Comparison of ENCODE assay signal across 8 mouse cellular contexts in genomic region chr17:5007156-5007658, GRCm38 (mm10). TPM values are rescaled to one million over a fixed set of nuclear protein-coding genes. Genes with fewer than 3 reads are reported as not detected.
A peak's percentile ranks its signal among the peaks of the same experiment; 100 is the strongest.
DNase-seq lines count a peak whose midpoint lies in the region; ATAC-seq and TF ChIP-seq lines count a peak whose summit lies in the region.

No protein-coding gene starts in this region.

- peak overlapping the region; percentile 38 for H3K4me3 ChIP-seq in heart, embryonic 16.5 days (ENCODE audit: low read length)
- no peak overlapping the region for H3K4me3 ChIP-seq in midbrain, embryonic 15.5 days

- peak; percentile 93 for ATAC-seq in CD4-positive, CD25-positive, alpha-beta regulatory T cell, adult 4 months
- peak; percentile 30 for ATAC-seq in heart, embryonic 16.5 days (replicated peaks; ENCODE audit: extremely low read depth, insufficient read depth, low FRiP score)
- peak; percentile 41 for ATAC-seq in midbrain, embryonic 15.5 days (replicated peaks)

- no peaks in the 10 kb centered on the region for H3K9me3 ChIP-seq in heart, embryonic 16.5 days (replicated peaks; ENCODE audit: control insufficient read depth, low read length)
- H3K9me3 ChIP-seq in midbrain, embryonic 15.5 days: no peaks in the 10 kb centered on the region

- peaks cover 86% of the 10 kb centered on the region for H3K4me1 ChIP-seq in heart, embryonic 16.5 days (ENCODE audit: control insufficient read depth, insufficient read depth, low read length)
- H3K4me1 ChIP-seq in midbrain, embryonic 15.5 days: peaks cover 84% of the 10 kb centered on the region

- H3K4me2 ChIP-seq in heart, embryonic 16.5 days (ENCODE audit: low read depth, low read length): peak overlapping the region; percentile 58
- peak overlapping the region; percentile 39 for H3K4me2 ChIP-seq in midbrain, embryonic 15.5 days

- no peaks in the 10 kb centered on the region for H3K36me3 ChIP-seq in heart, embryonic 16.5 days (ENCODE audit: control insufficient read depth, insufficient read depth)
- no peaks in the 10 kb centered on the region for H3K36me3 ChIP-seq in midbrain, embryonic 15.5 days (replicated peaks)

- peak overlapping the region; percentile 46; the same call in 1 of the 2 replicates for H3K9ac ChIP-seq in heart, embryonic 16.5 days (ENCODE audit: low read length)
- no peak overlapping the region for H3K9ac ChIP-seq in midbrain, embryonic 15.5 days

- WGBS in heart, embryonic 16.5 days: 10% methylated on average over 15 of the region's 15 CpGs
- WGBS in midbrain, embryonic 15.5 days: 5% methylated on average over 15 of the region's 15 CpGs

- H3K27ac ChIP-seq in heart, embryonic 16.5 days (ENCODE audit: low read length): peak overlapping the region; percentile 19; the same call in 1 of the 2 replicates
- no peak overlapping the region for H3K27ac ChIP-seq in midbrain, embryonic 15.5 days

- peak; percentile 94 for DNase-seq in brain, embryonic 14.5 days (ENCODE audit: low read depth)
- DNase-seq in kidney, postnatal 14 days: peak; percentile 78
- DNase-seq in thymus, postnatal 36 days: peak; percentile 58 to 71
- no peak for DNase-seq in left cerebral cortex, postnatal 25 days (ENCODE audit: low spot score in 2 of 2)
- DNase-seq in cerebellum, adult 11 months: no peak

- TF ChIP-seq CTCF in brain, embryonic 14.5 days (IDR thresholded peaks at IDR 0.05; ENCODE audit: borderline replicate concordance, extremely low read depth, insufficient read depth, insufficient read length): no peak

- no peaks in the 10 kb centered on the region for H3K27me3 ChIP-seq in heart, embryonic 16.5 days (ENCODE audit: control insufficient read depth, insufficient read depth, low read length)
- no peaks in the 10 kb centered on the region for H3K27me3 ChIP-seq in midbrain, embryonic 15.5 days (replicated peaks)

- intact Hi-C loops in left cerebral cortex, postnatal 25 days (cut with DNase I): no loop called here

- TF ChIP-seq POLR2A in brain, embryonic 14.5 days (IDR thresholded peaks at IDR 0.05; ENCODE audit: borderline replicate concordance, extremely low read depth, insufficient read depth, insufficient read length, poor library complexity, severe bottlenecking): no peak

RNA-seq across cellular contexts. Expression of gene Arid1b, which starts 13.1 kb away (rescaled TPM):
- polyA plus RNA-seq in CD4-positive, CD25-positive, alpha-beta regulatory T cell, adult 4 months (2017; shearing (Covaris generic)): 10 to 100 TPM; 12.5 to 16.0 TPM
- 22.0 and 41.6 TPM in 2 replicates for polyA plus RNA-seq in brain, embryonic 14.5 days (2012; rRNA removed)
- polyA plus RNA-seq in heart, embryonic 16.5 days (2015; fragmentation: Nextera tagmentation; extraction: Ambion mirVana): 7.1 TPM in 2 replicates
- 14.4 and 16.5 TPM in 2 replicates for polyA plus RNA-seq in midbrain, embryonic 15.5 days (2015; fragmentation: Nextera tagmentation; extraction: Ambion mirVana)
- 10 to 100 TPM; 73.6 to 79.6 TPM for total RNA-seq in left cerebral cortex, postnatal 25 days (2021)

Comparison
In these comparisons a context has a peak if more than half of its experiments do, and no peak if none do; other contexts are left out.
1. ATAC-seq: peak in every context shown above with its lines; median percentile 93 in CD4-positive, CD25-positive, alpha-beta regulatory T cell, adult 4 months; 41 in midbrain, embryonic 15.5 days; 30 in heart, embryonic 16.5 days.
2. DNase-seq: peak in brain, embryonic 14.5 days (single experiment), kidney, postnatal 14 days (single experiment) and thymus, postnatal 36 days (2 of 2); none in left cerebral cortex, postnatal 25 days (0 of 2) and cerebellum, adult 11 months (single experiment).